Mouse (Mus musculus) stomach, postnatal 0 days (tissue): ENCODE measurements at regions not wholly inside any gene's neighbourhood (a gene's known extent, or its start where the extent isn't known, plus 50 kb on each side); places are given as distances from the start of the nearest gene placed in this dataset.

Source experiments
- CTCF ChIP-seq: IDR thresholded peaks from 2 replicates; pipeline ENCODE4 v1.5.1; 2016; ENCODE audit warnings: antibody characterized with exemption, low read depth, mild to moderate bottlenecking, moderate library complexity
- EP300 ChIP-seq: optimal IDR thresholded peaks from 2 replicates; pipeline ENCODE3; 2016; ENCODE audit warnings: antibody characterized with exemption

- TF ChIP-seq CTCF (no peak), EP300 (no peak)
Observed at GRCm38 (mm10) chr7:37006921-37007320, 309.0 kb downstream of the Tshz3 start.
